ENCODE assay signal across 1 mouse cellular context in the genomic region with DNA sequence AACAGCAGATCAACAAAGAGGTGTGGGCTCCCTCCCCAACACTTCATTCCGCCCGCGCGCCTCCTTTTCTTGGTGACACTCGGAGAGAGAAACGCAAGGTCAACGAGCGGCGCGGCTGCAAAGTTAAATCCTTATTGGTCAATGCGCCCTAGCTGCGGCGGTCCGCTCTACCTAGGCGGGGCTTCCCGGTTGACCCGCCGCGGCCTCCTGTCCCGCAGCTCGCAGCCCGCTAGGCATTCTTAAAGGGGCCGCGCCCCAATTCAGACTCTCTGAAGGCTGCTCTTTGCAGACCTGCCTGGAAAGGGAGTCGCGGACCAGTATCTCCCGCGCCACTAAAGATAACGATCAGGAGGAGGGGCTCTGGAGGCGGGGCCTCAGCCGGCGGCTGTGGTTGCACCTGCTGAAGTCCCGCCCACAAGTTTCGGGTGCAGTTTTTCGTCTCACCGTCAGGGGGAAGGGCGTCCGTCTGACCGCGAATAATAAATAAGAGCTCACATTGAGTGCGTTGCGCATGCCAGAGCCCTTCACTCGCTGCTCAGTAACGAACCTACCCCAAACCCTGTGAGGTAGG.
A peak's percentile ranks its signal among the peaks of the same experiment; 100 is the strongest.
TF ChIP-seq lines count a peak whose summit lies in the region.

No protein-coding gene starts in this region.

TF ChIP-seq in CH12.LX, 34 proteins besides CTCF, POLR2A, EP300 and RAD21:
- TF ChIP-seq MEF2A (IDR thresholded peaks at IDR 0.05; ENCODE audit: borderline replicate concordance, low read depth, low read length) = peak; percentile 55; the same call in 1 of the 2 replicates
- no peak for TF ChIP-seq KAT2A (IDR thresholded peaks at IDR 0.05; ENCODE audit: insufficient replicate concordance, low read length)
- no peak for TF ChIP-seq USF1 (IDR thresholded peaks at IDR 0.05; ENCODE audit: low read depth, low read length)
- TF ChIP-seq RCOR1 (conservative IDR thresholded peaks at IDR 0.05; ENCODE audit: low read depth, low read length) = 0 out of 2 replicates have a peak, but pooled peaks have one; percentile 41
- TF ChIP-seq BHLHE40 (IDR thresholded peaks at IDR 0.05; ENCODE audit: low read depth, low read length) = peak; percentile 56; the same call in 1 of the 2 replicates
- no peak for TF ChIP-seq ZC3H11A (IDR thresholded peaks at IDR 0.05; ENCODE audit: low read depth, low read length)
- TF ChIP-seq MAFK (IDR thresholded peaks at IDR 0.05; ENCODE audit: insufficient replicate concordance, low read length) = 0 out of 2 replicates have a peak, but pooled peaks have one; percentile 17
- TF ChIP-seq CHD1 (IDR thresholded peaks at IDR 0.05; ENCODE audit: low read depth, low read length) = no peak
- peak; percentile 64; the same call in 1 of the 2 replicates for TF ChIP-seq MAZ (IDR thresholded peaks at IDR 0.05; ENCODE audit: low read depth, low read length)
- TF ChIP-seq ZKSCAN1 (IDR thresholded peaks at IDR 0.05; ENCODE audit: borderline replicate concordance, low read depth, low read length) = no peak
- peak; percentile 39; the same call in 1 of the 2 replicates for TF ChIP-seq NELFE (IDR thresholded peaks at IDR 0.05; ENCODE audit: low read depth, low read length)
- peak; percentile 84 for TF ChIP-seq IRF4 (IDR thresholded peaks at IDR 0.05; ENCODE audit: low read depth, low read length)
- TF ChIP-seq SMC3 (IDR thresholded peaks at IDR 0.05; ENCODE audit: low read depth, low read length) = peak; percentile 62
- TF ChIP-seq ELF1 (IDR thresholded peaks at IDR 0.05; ENCODE audit: low read depth, low read length) = peak; percentile 51; the same call in 1 of the 2 replicates
- no peak for TF ChIP-seq ZNF384 (IDR thresholded peaks at IDR 0.05; ENCODE audit: low read depth, low read length)
- TF ChIP-seq USF2 (conservative IDR thresholded peaks at IDR 0.05; ENCODE audit: low read depth, low read length) = no peak
- TF ChIP-seq CHD2 (IDR thresholded peaks at IDR 0.05; ENCODE audit: low read length) = 0 out of 2 replicates have a peak, but pooled peaks have one; percentile 24
- TF ChIP-seq ZMIZ1 (IDR thresholded peaks at IDR 0.05; ENCODE audit: low read depth, low read length) = no peak
- TF ChIP-seq MAX (IDR thresholded peaks at IDR 0.05; ENCODE audit: low read length) = no peak; the same call in 1 of the 2 replicates
- peak; percentile 41; the same call in 1 of the 2 replicates for TF ChIP-seq MXI1 (IDR thresholded peaks at IDR 0.05; ENCODE audit: low read depth, low read length)
- 0 out of 2 replicates have a peak, but pooled peaks have one; percentile 26 for TF ChIP-seq MYC (IDR thresholded peaks at IDR 0.05; ENCODE audit: low read depth, low read length)
- TF ChIP-seq TCF12 (IDR thresholded peaks at IDR 0.05; ENCODE audit: low read depth, low read length) = peak; percentile 65
- peak; percentile 72; the same call in 1 of the 2 replicates for TF ChIP-seq SIN3A (IDR thresholded peaks at IDR 0.05; ENCODE audit: low read length)
- no peak for TF ChIP-seq JUND (conservative IDR thresholded peaks at IDR 0.05; ENCODE audit: low read depth, low read length)
- peak; percentile 86 for TF ChIP-seq NRF1 (IDR thresholded peaks at IDR 0.05; ENCODE audit: low read depth, low read length)
- TF ChIP-seq POLR2AphosphoS2 (IDR thresholded peaks at IDR 0.05; ENCODE audit: low read depth, low read length) = no peak
- TF ChIP-seq E2F4 (IDR thresholded peaks at IDR 0.05; ENCODE audit: insufficient replicate concordance, low read depth, low read length) = peak; percentile 68; the same call in 1 of the 2 replicates
- 0 out of 2 replicates have a peak, but pooled peaks have one; percentile 29 for TF ChIP-seq TBP (conservative IDR thresholded peaks at IDR 0.05; ENCODE audit: low read depth, low read length)
- TF ChIP-seq PAX5 (IDR thresholded peaks at IDR 0.05; ENCODE audit: low read length) = no peak
- TF ChIP-seq GABPA (IDR thresholded peaks at IDR 0.05; ENCODE audit: insufficient replicate concordance, low read depth, low read length) = no peak
- peak; percentile 34; the same call in 1 of the 2 replicates for TF ChIP-seq HCFC1 (IDR thresholded peaks at IDR 0.05; ENCODE audit: low read depth, low read length)
TF ChIP-seq in CH12.LX: peak in this region for 18.
